Mouse (Mus musculus) kidney, postnatal 14 days (tissue): ENCODE results near the gene 5430403G16Rik.
"Not testable (repeated sequence)": the region's sequence is repeated elsewhere in the genome, so short reads cannot be mapped to it uniquely, and the experiment has no call there.

Experiments
- DNase-seq: peaks from one replicate; pipeline ENCODE4 v3.0.0; 2022; ENCODE audit warnings: mixed read lengths

The 5430403G16Rik gene

GRCm38 (mm10) chr5:109690537-109691201 is at the start of gene 5430403G16Rik:
Gene 5430403G16Rik (minus strand): TSS chr5:109691041.
- DNase-seq = peak; percentile 86

- DNase-seq = not testable (repeated sequence)
Measured at GRCm38 (mm10) chr5:109717341-109717740, 26.5 kb upstream of the 5430403G16Rik start.

GRCm38 (mm10) chr5:109691205-109691965 is 544 bp upstream of the 5430403G16Rik start:
- DNase-seq = not testable (repeated sequence)

GRCm38 (mm10) chr5:109682921-109683320 is 7.9 kb downstream of the 5430403G16Rik start:
- DNase-seq = no peak
